Mouse (Mus musculus): ENCODE measurements around the gene Ccdc142. TPM values are rescaled to one million over a fixed set of nuclear protein-coding genes. Genes with fewer than 3 reads are reported as not detected.

The Ccdc142 gene
- polyA plus RNA-seq, 1 experiment = 1.2 TPM

Other genes with a start within 250 kb of the Ccdc142 start
- 0.54 TPM for gene Sema4f, start 161.8 kb upstream of the Ccdc142 start, polyA plus RNA-seq (2012; fragmentation: generic; extraction: Trizol)
- 0.92 TPM for gene M1ap, start 154.7 kb upstream of the Ccdc142 start, polyA plus RNA-seq (2012; fragmentation: generic; extraction: Trizol)
- 41.3 TPM for gene Dok1, start 68.1 kb upstream of the Ccdc142 start, polyA plus RNA-seq (2012; fragmentation: generic; extraction: Trizol)
- 14.4 TPM for gene Loxl3, start 67.4 kb upstream of the Ccdc142 start, polyA plus RNA-seq (2012; fragmentation: generic; extraction: Trizol)
- 199 TPM for gene Aup1, start 47.1 kb upstream of the Ccdc142 start, polyA plus RNA-seq (2012; fragmentation: generic; extraction: Trizol)
- 96.2 TPM for gene Htra2, start 46.3 kb upstream of the Ccdc142 start, polyA plus RNA-seq (2012; fragmentation: generic; extraction: Trizol)
- 0.24 TPM for gene Dqx1, start 43.8 kb upstream of the Ccdc142 start, polyA plus RNA-seq (2012; fragmentation: generic; extraction: Trizol)
- 0.06 TPM for gene Tlx2, start 31.3 kb upstream of the Ccdc142 start, polyA plus RNA-seq (2012; fragmentation: generic; extraction: Trizol)
- 13.0 TPM for gene Pcgf1, start 23.7 kb upstream of the Ccdc142 start, polyA plus RNA-seq (2012; fragmentation: generic; extraction: Trizol)
- 0.07 TPM for gene Lbx2, start 15.2 kb upstream of the Ccdc142 start, polyA plus RNA-seq (2012; fragmentation: generic; extraction: Trizol)
- gene Gm42688, start within 50 bp of the Ccdc142 start, polyA plus RNA-seq (2012; fragmentation: generic; extraction: Trizol) = 0.96 TPM
- gene Mrpl53, start 7.4 kb downstream of the Ccdc142 start, polyA plus RNA-seq (2012; fragmentation: generic; extraction: Trizol) = 177 TPM
- gene Mogs, start 13.9 kb downstream of the Ccdc142 start, polyA plus RNA-seq (2012; fragmentation: generic; extraction: Trizol) = 33.2 TPM
- 79.6 TPM for gene Wbp1, start 20.0 kb downstream of the Ccdc142 start, polyA plus RNA-seq (2012; fragmentation: generic; extraction: Trizol)
- 38.3 TPM for gene Ino80b, start 23.8 kb downstream of the Ccdc142 start, polyA plus RNA-seq (2012; fragmentation: generic; extraction: Trizol)
- gene Rtkn, start 33.9 kb downstream of the Ccdc142 start, polyA plus RNA-seq (2012; fragmentation: generic; extraction: Trizol) = 29.7 TPM
- gene Wdr54, start 54.8 kb downstream of the Ccdc142 start, polyA plus RNA-seq (2012; fragmentation: generic; extraction: Trizol) = 12.3 TPM
- 1.9 TPM for gene 1700003E16Rik, start 54.8 kb downstream of the Ccdc142 start, polyA plus RNA-seq (2012; fragmentation: generic; extraction: Trizol)
- 106 TPM for gene Dctn1, start 64.3 kb downstream of the Ccdc142 start, polyA plus RNA-seq (2012; fragmentation: generic; extraction: Trizol)
- 0.02 TPM for gene Slc4a5, start 118.2 kb downstream of the Ccdc142 start, polyA plus RNA-seq (2012; fragmentation: generic; extraction: Trizol)
- gene Mthfd2, start 224.3 kb downstream of the Ccdc142 start, polyA plus RNA-seq (2012; fragmentation: generic; extraction: Trizol) = 260 TPM
- 22.8 TPM for gene Mob1a, start 224.4 kb downstream of the Ccdc142 start, polyA plus RNA-seq (2012; fragmentation: generic; extraction: Trizol)
- gene Bola3, start 247.5 kb downstream of the Ccdc142 start, polyA plus RNA-seq (2012; fragmentation: generic; extraction: Trizol) = 104 TPM